Mouse (Mus musculus): ENCODE measurements around the gene Cmpk2.

GRCm38 (mm10) chr12:26444054-26444453 lies 24.9 kb upstream of the Cmpk2 start:
- TF ChIP-seq CTCF (IDR thresholded peaks at IDR 0.05; ENCODE audit: low read depth, low read length) (peak; percentile 64; the same call in 1 of the 2 replicates), POLR2A (IDR thresholded peaks at IDR 0.05; ENCODE audit: extremely low read depth, insufficient read depth, low read length) (no peak)
